Mouse (Mus musculus): ENCODE measurements around the gene Tceal1. TPM values are rescaled to one million over a fixed set of nuclear protein-coding genes. Genes with fewer than 3 reads are reported as not detected.
"Not testable (repeated sequence)": the region's sequence is repeated elsewhere in the genome, so short reads cannot be mapped to it uniquely, and the experiment has no call there.

The Tceal1 gene
- total RNA-seq, 1 experiment, result 0.67 TPM

DNA sequence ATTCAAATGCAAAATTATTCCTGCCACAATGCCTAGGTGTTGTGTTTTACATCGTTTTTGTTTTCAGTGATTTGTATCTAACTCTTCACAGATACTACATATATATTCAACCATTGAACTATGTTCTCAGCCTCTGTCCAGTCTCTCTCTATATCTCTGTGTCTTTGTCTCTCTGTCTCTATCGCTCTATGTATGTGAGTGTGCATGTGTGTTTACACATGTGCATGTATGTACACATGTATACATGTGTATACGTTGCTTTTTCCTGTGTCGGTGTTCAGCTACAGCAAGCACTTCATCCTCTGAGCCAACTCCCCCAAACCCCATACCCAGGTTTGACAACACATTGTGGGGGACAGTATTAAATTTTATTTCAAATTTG is 15.5 kb upstream of the Tceal1 start:
- Histone ChIP-seq H3K4me1 (ENCODE audit: control insufficient read depth in 2 of 2, insufficient read depth in 2 of 2, low read length in 2 of 2, poor library complexity in 1 of 2) (no peaks in the 10 kb centered on the region), H3K36me3 (ENCODE audit: control insufficient read depth, insufficient read depth, low read length, poor library complexity, severe bottlenecking) (no peaks in the 10 kb centered on the region), H3K4me3 (ENCODE audit: insufficient read depth in 1 of 2, low read depth in 1 of 2, low read length in 2 of 2, poor library complexity in 1 of 2, severe bottlenecking in 1 of 2) (no peak overlapping the region), H3K9me3 (ENCODE audit: control insufficient read depth, insufficient read depth, low read depth, low read length) (no peaks in the 10 kb centered on the region), H3K27ac (ENCODE audit: insufficient read depth, low read depth, low read length, poor library complexity, severe bottlenecking) (no peak overlapping the region), H3K9ac (ENCODE audit: insufficient read depth, low read depth, low read length, poor library complexity, severe bottlenecking) (no peak overlapping the region)
- no peak for DNase-seq (ENCODE audit: low read depth, low spot score)
- TF ChIP-seq MAFK (IDR thresholded peaks at IDR 0.05; ENCODE audit: insufficient read depth, low read depth, low read length) (no peak), HCFC1 (IDR thresholded peaks at IDR 0.05; ENCODE audit: borderline replicate concordance, insufficient read depth, low read length) (no peak), ZC3H11A (IDR thresholded peaks at IDR 0.05; ENCODE audit: borderline replicate concordance, low read depth, low read length) (no peak), CHD2 (IDR thresholded peaks at IDR 0.05; ENCODE audit: low read depth, low read length) (no peak), ZNF384 (IDR thresholded peaks at IDR 0.05; ENCODE audit: low read depth, low read length) (no peak)
- in situ Hi-C loops (cut with MboI; ENCODE audit: low sequenced_read_pairs in 2 of 2, unreplicated experiment in 2 of 2), result no loop called here

DNA sequence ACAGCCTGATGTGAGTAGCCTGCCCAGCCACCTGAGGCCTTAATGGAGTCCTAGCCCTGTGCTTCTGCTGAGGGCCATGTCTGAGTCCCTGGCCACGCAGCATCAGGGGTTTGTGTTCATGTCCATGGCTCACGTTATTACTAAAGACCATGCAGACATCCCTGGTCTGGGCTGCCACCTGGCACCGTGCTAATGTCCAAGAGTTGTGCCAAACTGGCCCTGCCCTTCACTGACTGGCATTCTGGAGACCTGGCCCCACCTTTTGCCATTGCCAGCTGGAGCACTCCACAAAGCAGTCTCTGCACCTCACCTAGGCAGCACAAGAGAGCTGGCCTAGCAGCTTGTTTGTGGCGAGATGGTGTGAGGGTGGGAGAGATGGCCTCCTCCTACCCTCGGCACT is 14.6 kb upstream of the Tceal1 start:
- Histone ChIP-seq H3K9ac (ENCODE audit: insufficient read depth, low read depth, low read length, poor library complexity, severe bottlenecking) (no peak overlapping the region), H3K9me3 (ENCODE audit: control insufficient read depth, insufficient read depth, low read depth, low read length) (no peaks in the 10 kb centered on the region), H3K27ac (ENCODE audit: insufficient read depth, low read depth, low read length, poor library complexity, severe bottlenecking) (no peak overlapping the region), H3K36me3 (ENCODE audit: control insufficient read depth, insufficient read depth, low read length, poor library complexity, severe bottlenecking) (no peaks in the 10 kb centered on the region), H3K4me1 (ENCODE audit: control insufficient read depth in 2 of 2, insufficient read depth in 2 of 2, low read length in 2 of 2, poor library complexity in 1 of 2) (no peaks in the 10 kb centered on the region), H3K4me3 (ENCODE audit: insufficient read depth in 1 of 2, low read depth in 1 of 2, low read length in 2 of 2, poor library complexity in 1 of 2, severe bottlenecking in 1 of 2) (no peak overlapping the region)
- DNase-seq (ENCODE audit: low read depth, low spot score), result no peak
- TF ChIP-seq HCFC1 (IDR thresholded peaks at IDR 0.05; ENCODE audit: borderline replicate concordance, insufficient read depth, low read length) (no peak), MAFK (IDR thresholded peaks at IDR 0.05; ENCODE audit: insufficient read depth, low read depth, low read length) (no peak), ZNF384 (IDR thresholded peaks at IDR 0.05; ENCODE audit: low read depth, low read length) (no peak), ZC3H11A (IDR thresholded peaks at IDR 0.05; ENCODE audit: borderline replicate concordance, low read depth, low read length) (no peak), CHD2 (IDR thresholded peaks at IDR 0.05; ENCODE audit: low read depth, low read length) (no peak)
- in situ Hi-C loops (cut with MboI; ENCODE audit: low sequenced_read_pairs in 2 of 2, unreplicated experiment in 2 of 2), result no loop called here

DNA sequence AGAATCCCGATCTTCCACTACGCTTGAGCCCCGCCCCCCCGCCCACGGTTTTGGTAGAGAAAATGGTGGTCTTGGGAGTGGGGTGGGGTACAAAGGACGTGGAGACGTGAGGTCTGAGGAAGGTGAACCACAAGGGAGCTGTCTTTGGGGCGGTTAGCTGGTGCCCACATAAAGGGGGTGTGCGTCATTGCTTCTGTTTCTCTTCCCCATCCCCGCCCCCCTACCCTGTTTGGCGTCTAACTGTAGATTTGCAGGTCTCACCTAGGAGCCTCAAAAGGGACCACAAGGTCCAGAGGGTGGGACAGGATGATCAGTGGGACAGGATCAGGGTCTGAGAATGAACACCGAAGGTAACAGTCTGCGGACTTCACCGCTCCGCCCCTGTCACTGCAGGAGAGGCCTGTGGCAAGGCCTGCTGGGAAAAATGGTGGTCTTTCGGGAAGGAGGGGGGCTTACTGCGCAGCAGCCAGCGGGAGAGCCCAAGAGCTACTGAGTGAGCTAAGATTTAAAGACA is 443 bp downstream of the Tceal1 start:
- H3K4me1 ChIP-seq (ENCODE audit: control insufficient read depth in 2 of 2, insufficient read depth in 2 of 2, low read length in 2 of 2, poor library complexity in 1 of 2), result no peaks in the 10 kb centered on the region
- no peak overlapping the region for H3K27ac ChIP-seq (ENCODE audit: insufficient read depth, low read depth, low read length, poor library complexity, severe bottlenecking)
- H3K36me3 ChIP-seq (ENCODE audit: control insufficient read depth, insufficient read depth, low read length, poor library complexity, severe bottlenecking), result no peaks in the 10 kb centered on the region
- DNase-seq (ENCODE audit: low read depth, low spot score), result peak; percentile 19
- H3K9me3 ChIP-seq (ENCODE audit: control insufficient read depth, insufficient read depth, low read depth, low read length), result no peaks in the 10 kb centered on the region
- in situ Hi-C loops (cut with MboI; ENCODE audit: low sequenced_read_pairs in 2 of 2, unreplicated experiment in 2 of 2), result no loop called here
- peak overlapping the region; percentile 67 to 79 for H3K4me3 ChIP-seq (ENCODE audit: insufficient read depth in 1 of 2, low read depth in 1 of 2, low read length in 2 of 2, poor library complexity in 1 of 2, severe bottlenecking in 1 of 2)
- no peak for TF ChIP-seq CHD2 (IDR thresholded peaks at IDR 0.05; ENCODE audit: low read depth, low read length)
- TF ChIP-seq MAFK (IDR thresholded peaks at IDR 0.05; ENCODE audit: insufficient read depth, low read depth, low read length), result no peak
- no peak for TF ChIP-seq ZNF384 (IDR thresholded peaks at IDR 0.05; ENCODE audit: low read depth, low read length)
- TF ChIP-seq HCFC1 (IDR thresholded peaks at IDR 0.05; ENCODE audit: borderline replicate concordance, insufficient read depth, low read length), result no peak
- TF ChIP-seq ZC3H11A (IDR thresholded peaks at IDR 0.05; ENCODE audit: borderline replicate concordance, low read depth, low read length), result no peak
- H3K9ac ChIP-seq (ENCODE audit: insufficient read depth, low read depth, low read length, poor library complexity, severe bottlenecking), result peak overlapping the region; percentile 58

DNA sequence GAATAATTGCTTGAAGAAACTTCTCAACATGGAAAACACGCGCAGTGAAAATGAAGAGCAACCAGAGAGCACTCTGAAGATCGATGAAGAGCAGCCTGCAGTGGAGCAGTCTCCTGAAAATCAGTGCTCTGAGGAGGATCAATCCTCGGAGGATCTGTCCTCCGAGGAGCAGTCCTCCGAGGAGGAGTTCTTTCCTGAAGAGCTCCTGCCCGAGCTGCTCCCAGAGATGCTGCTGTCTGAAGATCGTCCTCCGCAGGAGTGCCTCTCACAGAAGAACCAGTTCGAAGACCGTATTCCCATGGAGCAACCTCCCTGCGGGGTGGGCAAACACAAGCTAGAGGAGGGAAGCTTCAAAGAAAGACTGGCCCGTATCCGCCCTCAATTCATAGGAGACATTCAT is 1.0 kb downstream of the Tceal1 start:
- DNase-seq (ENCODE audit: low read depth, low spot score), result no peak
- no peak overlapping the region for H3K27ac ChIP-seq (ENCODE audit: insufficient read depth, low read depth, low read length, poor library complexity, severe bottlenecking)

DNA sequence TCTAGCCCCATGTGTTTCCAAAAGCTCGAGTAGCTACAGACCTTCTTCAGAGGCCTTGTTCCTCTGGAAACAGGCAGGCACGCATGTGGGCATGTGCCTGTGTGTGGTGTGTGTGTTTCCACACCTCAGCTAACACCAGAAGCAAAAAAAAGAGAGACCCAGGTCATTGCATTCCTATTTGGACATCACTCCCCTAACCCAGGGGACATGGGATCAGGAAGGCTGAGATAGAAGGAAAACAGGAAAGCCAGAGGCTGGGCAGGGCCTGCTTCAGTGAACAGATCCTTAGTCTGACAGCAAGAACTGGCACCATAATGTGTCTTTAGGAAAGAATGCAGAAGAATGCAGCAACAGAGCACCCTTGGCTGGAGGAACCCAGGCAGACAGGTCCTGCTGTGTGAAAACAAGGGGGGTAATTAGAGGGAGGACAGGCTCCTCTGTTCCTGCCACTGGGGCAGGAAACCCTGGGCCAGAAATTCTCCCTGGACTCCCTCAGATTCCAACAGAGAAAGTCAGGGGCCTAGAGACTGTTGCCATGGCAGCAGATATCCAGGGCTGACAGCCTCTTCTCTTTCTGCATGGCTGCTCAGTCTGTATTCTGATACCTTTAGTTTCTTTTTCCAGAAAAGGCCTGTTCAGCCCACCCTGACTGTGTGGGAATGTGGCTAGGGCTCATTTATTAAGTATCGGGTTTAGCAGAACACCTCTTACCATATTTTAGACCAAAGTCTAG is 7.1 kb downstream of the Tceal1 start:
- in situ Hi-C loops (cut with MboI; ENCODE audit: low sequenced_read_pairs in 2 of 2, unreplicated experiment in 2 of 2); H3K4me1 ChIP-seq (ENCODE audit: control insufficient read depth in 2 of 2, insufficient read depth in 2 of 2, low read length in 2 of 2, poor library complexity in 1 of 2); H3K9ac ChIP-seq (ENCODE audit: insufficient read depth, low read depth, low read length, poor library complexity, severe bottlenecking); H3K36me3 ChIP-seq (ENCODE audit: control insufficient read depth, insufficient read depth, low read length, poor library complexity, severe bottlenecking); DNase-seq (ENCODE audit: low read depth, low spot score); H3K9me3 ChIP-seq (ENCODE audit: control insufficient read depth, insufficient read depth, low read depth, low read length); H3K4me3 ChIP-seq (ENCODE audit: insufficient read depth in 1 of 2, low read depth in 1 of 2, low read length in 2 of 2, poor library complexity in 1 of 2, severe bottlenecking in 1 of 2); H3K27ac ChIP-seq (ENCODE audit: insufficient read depth, low read depth, low read length, poor library complexity, severe bottlenecking): not testable (repeated sequence)

More for the DNA sequence above, 1.0 kb downstream of the Tceal1 start:
- no peak for TF ChIP-seq HCFC1 (IDR thresholded peaks at IDR 0.05; ENCODE audit: borderline replicate concordance, insufficient read depth, low read length)
- TF ChIP-seq MAFK (IDR thresholded peaks at IDR 0.05; ENCODE audit: insufficient read depth, low read depth, low read length), result no peak
- TF ChIP-seq ZC3H11A (IDR thresholded peaks at IDR 0.05; ENCODE audit: borderline replicate concordance, low read depth, low read length), result no peak
- no peak for TF ChIP-seq ZNF384 (IDR thresholded peaks at IDR 0.05; ENCODE audit: low read depth, low read length)
- TF ChIP-seq CHD2 (IDR thresholded peaks at IDR 0.05; ENCODE audit: low read depth, low read length), result no peak
- H3K4me3 ChIP-seq (ENCODE audit: insufficient read depth in 1 of 2, low read depth in 1 of 2, low read length in 2 of 2, poor library complexity in 1 of 2, severe bottlenecking in 1 of 2), result peak overlapping the region; percentile 67 to 79
- in situ Hi-C loops (cut with MboI; ENCODE audit: low sequenced_read_pairs in 2 of 2, unreplicated experiment in 2 of 2), result no loop called here
- no peaks in the 10 kb centered on the region for H3K4me1 ChIP-seq (ENCODE audit: control insufficient read depth in 2 of 2, insufficient read depth in 2 of 2, low read length in 2 of 2, poor library complexity in 1 of 2)
- peak overlapping the region; percentile 58; the same call in 1 of the 2 replicates for H3K9ac ChIP-seq (ENCODE audit: insufficient read depth, low read depth, low read length, poor library complexity, severe bottlenecking)
- H3K9me3 ChIP-seq (ENCODE audit: control insufficient read depth, insufficient read depth, low read depth, low read length), result no peaks in the 10 kb centered on the region
- H3K36me3 ChIP-seq (ENCODE audit: control insufficient read depth, insufficient read depth, low read length, poor library complexity, severe bottlenecking), result no peaks in the 10 kb centered on the region

Data from ES-E14 (cell line).